Mouse (Mus musculus) limb, embryonic 13.5 days (tissue): ENCODE data around the gene Gm3755. TPM values are rescaled to one million over a fixed set of nuclear protein-coding genes. Genes with fewer than 3 reads are reported as not detected.
"Not testable (repeated sequence)": the region's sequence is repeated elsewhere in the genome, so short reads cannot be mapped to it uniquely, and the experiment has no call there.

Experiments used
- ATAC-seq: fragments of 200-750 bp; cut with Nextera tagmentation; 2 replicates; pipeline ENCODE4 v1.8.0; 2017; ENCODE audit warnings: low read depth, moderate number of reproducible peaks, moderate TSS enrichment; ENCODE audit not compliant: low FRiP score
- H3K27ac ChIP-seq: fragments of 300-500 bp; sonication (generic); 2 replicates; pipeline ENCODE4 v1.5.1; 2015; ENCODE audit warnings: inconsistent platforms, mild to moderate bottlenecking, moderate library complexity
- H3K27me3 ChIP-seq: fragments of 300-500 bp; sonication (generic); 2 replicates; pipeline ENCODE4 v1.6.1; 2015; ENCODE audit warnings: mild to moderate bottlenecking, inconsistent platforms
- H3K36me3 ChIP-seq: fragments of 300-500 bp; sonication (generic); 2 replicates; pipeline ENCODE4 v1.6.1; 2015; ENCODE audit warnings: inconsistent platforms, mild to moderate bottlenecking, moderate library complexity
- H3K4me1 ChIP-seq: fragments of 300-500 bp; sonication (generic); 2 replicates; pipeline ENCODE4 v1.6.1; 2015; ENCODE audit warnings: inconsistent platforms
- H3K4me2 ChIP-seq: fragments of 300-500 bp; sonication (generic); replicated peaks from 2 replicates; pipeline ENCODE4 v1.6.1; 2015; ENCODE audit warnings: inconsistent platforms, mild to moderate bottlenecking, moderate library complexity
- H3K4me3 ChIP-seq: fragments of 300-500 bp; sonication (generic); 2 replicates; pipeline ENCODE4 v1.5.1; 2015; ENCODE audit warnings: moderate library complexity, mild to moderate bottlenecking, inconsistent platforms
- H3K9ac ChIP-seq: fragments of 300-500 bp; sonication (generic); 2 replicates; pipeline ENCODE4 v1.6.1; 2015; ENCODE audit warnings: mild to moderate bottlenecking, inconsistent platforms
- H3K9me3 ChIP-seq: fragments of 300-500 bp; sonication (generic); 2 replicates; pipeline ENCODE4 v1.6.1; 2016; ENCODE audit warnings: inconsistent platforms
- WGBS: fragments of 180-500 bp; shearing (Covaris S2); methylation state at CpG from one replicate; pipeline ENCODE4 v1.1.7; 2015; 5-methylcytosine and 5-hydroxymethylcytosine counted together
- polyA plus RNA-seq: library from polyadenylated mRNA; unstranded; fragments of >200 nt; fragmentation: Nextera tagmentation; extraction: Ambion mirVana; gene quantifications from 2 replicates; pipeline ENCODE4 v1.2.1, GENCODE M21; 2015

Gene Gm3755
- not detected in 2 replicates for polyA plus RNA-seq

- not testable (repeated sequence) for H3K4me3 ChIP-seq, H3K9me3 ChIP-seq, ATAC-seq, H3K9ac ChIP-seq, H3K27me3 ChIP-seq, H3K4me1 ChIP-seq, H3K36me3 ChIP-seq, H3K4me2 ChIP-seq, H3K27ac ChIP-seq
- WGBS, result no CpG with 5 or more reads among the region's 2 CpGs
These were observed at the start of gene Gm3755 for GRCm38 (mm10) chr14:7450817-7451216. Gm3755 (minus strand) TSS chr14:7450917.

- Histone ChIP-seq H3K9ac (0 out of 2 replicates have a peak overlapping the region, but pooled peaks have one; percentile 6), H3K4me3 (peak overlapping the region; percentile 40), H3K4me2 (peak overlapping the region; percentile 62)
- WGBS, result 2% methylated on average over 10 of the region's 18 CpGs
- H3K4me1 ChIP-seq, H3K9me3 ChIP-seq, H3K27me3 ChIP-seq, H3K27ac ChIP-seq, ATAC-seq, H3K36me3 ChIP-seq: not testable (repeated sequence)
These were observed 38.0 kb upstream of the Gm3755 start for GRCm38 (mm10) chr14:7488731-7489130.

GRCm38 (mm10) chr14:7483662-7484061 lies 32.9 kb upstream of the Gm3755 start, which contains the start of gene Gm3752:
Gm3752 (minus strand) TSS chr14:7483762.
- not testable (repeated sequence) for ATAC-seq, H3K4me3 ChIP-seq, H3K4me1 ChIP-seq, H3K4me2 ChIP-seq, H3K9me3 ChIP-seq, H3K36me3 ChIP-seq, H3K27me3 ChIP-seq, H3K9ac ChIP-seq, H3K27ac ChIP-seq
- 89% methylated on average over 1 of the region's 3 CpGs for WGBS

GRCm38 (mm10) chr14:7422496-7422895 lies 28.2 kb downstream of the Gm3755 start:
- H3K4me2 ChIP-seq, H3K27ac ChIP-seq, H3K36me3 ChIP-seq, ATAC-seq, H3K4me3 ChIP-seq, H3K27me3 ChIP-seq, H3K9me3 ChIP-seq, H3K9ac ChIP-seq, H3K4me1 ChIP-seq: not testable (repeated sequence)
- WGBS, result 74% methylated on average over 2 of the region's 2 CpGs

Other genes with a start within 250 kb of the Gm3755 start
- not detected in 2 replicates for gene Gm3727, start 186.2 kb downstream of the Gm3755 start, polyA plus RNA-seq
- 0.71 and 1.1 TPM in 2 replicates for gene Gm3739, start 135.9 kb downstream of the Gm3755 start, polyA plus RNA-seq
- not detected in 2 replicates for gene Gm5797, start 118.5 kb downstream of the Gm3755 start, polyA plus RNA-seq
- gene Gm8374, start 85.8 kb downstream of the Gm3755 start, polyA plus RNA-seq, result not detected in 2 replicates
- 0.39 and 0.88 TPM in 2 replicates for gene Gm3752, start 32.8 kb upstream of the Gm3755 start, polyA plus RNA-seq
- gene Gm3558, start 117.6 kb upstream of the Gm3755 start, polyA plus RNA-seq, result 0.36 and 0.70 TPM in 2 replicates
- gene Gm10338, start 144.7 kb upstream of the Gm3755 start, polyA plus RNA-seq, result not detected in 2 replicates
- not detected in 2 replicates for gene Gm10128, start 193.1 kb upstream of the Gm3755 start, polyA plus RNA-seq